Mouse (Mus musculus) G1E (cell line): Measurements from ENCODE around the gene Sycn.

ENCODE experiments used
- CTCF ChIP-seq: IDR thresholded peaks from 2 replicates; pipeline ENCODE4 v1.5.1; 2012; ENCODE audit warnings: low read depth, low read length, inconsistent platforms, mixed read lengths
- GATA1 ChIP-seq: IDR thresholded peaks from 2 replicates; pipeline ENCODE4 v1.6.1; 2012; ENCODE audit warnings: borderline replicate concordance, low read length, inconsistent platforms, mixed read lengths
- GATA2 ChIP-seq: IDR thresholded peaks from 2 replicates; pipeline ENCODE4 v1.6.1; 2012; ENCODE audit warnings: low read depth, low read length, inconsistent platforms, borderline replicate concordance

DNA sequence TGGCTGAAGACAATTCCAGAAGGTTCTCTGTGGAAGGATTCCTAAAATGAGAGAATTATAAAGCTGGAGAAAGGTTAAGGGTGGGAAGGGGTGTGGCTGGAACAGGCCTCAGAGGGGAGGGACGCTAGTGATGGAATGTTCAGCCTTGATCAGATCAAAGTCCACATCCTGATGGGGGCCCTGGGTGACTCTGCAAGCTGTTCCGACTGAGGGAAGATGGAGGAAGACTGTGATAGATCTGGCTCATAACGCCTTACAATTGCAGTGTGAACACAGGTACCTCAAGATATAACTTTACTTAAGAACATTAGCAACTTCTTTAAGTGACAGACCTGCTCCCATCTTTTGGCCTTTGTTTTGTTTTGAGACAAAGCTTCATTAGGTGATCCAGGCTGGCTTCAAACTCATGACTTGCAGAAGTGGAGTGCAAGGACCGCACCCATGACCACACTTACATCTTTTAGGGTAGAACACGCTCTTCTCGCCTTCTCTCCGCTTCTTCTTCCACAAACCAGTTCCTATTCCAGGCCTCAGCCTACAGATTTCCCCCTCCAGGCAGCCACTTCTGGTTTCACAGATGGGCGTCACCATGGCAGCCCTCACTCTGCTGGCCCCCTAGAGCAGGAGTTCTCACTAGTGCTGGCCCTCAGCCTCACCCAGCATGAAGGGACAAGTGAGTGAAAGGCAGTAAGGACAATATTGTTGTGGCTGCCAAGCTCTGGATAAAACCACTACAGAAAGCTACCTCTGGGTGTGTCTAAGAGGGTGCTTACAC, 43.1 kb downstream of the Sycn start:
- TF ChIP-seq CTCF, result no peak
- no peak for TF ChIP-seq GATA1
- no peak for TF ChIP-seq GATA2
